Mouse (Mus musculus): ENCODE data around the gene Prkch.

GRCm38 (mm10) chr12:73748373-73748772 lies 163.8 kb downstream of the Prkch start:
- TF ChIP-seq CTCF (IDR thresholded peaks at IDR 0.05; ENCODE audit: insufficient read depth, low read depth, low read length) (no peak), POLR2A (IDR thresholded peaks at IDR 0.05; ENCODE audit: insufficient read depth, low read depth, low read length) (no peak)
